Mouse (Mus musculus): ENCODE measurements around the gene Cldn6.

DNA sequence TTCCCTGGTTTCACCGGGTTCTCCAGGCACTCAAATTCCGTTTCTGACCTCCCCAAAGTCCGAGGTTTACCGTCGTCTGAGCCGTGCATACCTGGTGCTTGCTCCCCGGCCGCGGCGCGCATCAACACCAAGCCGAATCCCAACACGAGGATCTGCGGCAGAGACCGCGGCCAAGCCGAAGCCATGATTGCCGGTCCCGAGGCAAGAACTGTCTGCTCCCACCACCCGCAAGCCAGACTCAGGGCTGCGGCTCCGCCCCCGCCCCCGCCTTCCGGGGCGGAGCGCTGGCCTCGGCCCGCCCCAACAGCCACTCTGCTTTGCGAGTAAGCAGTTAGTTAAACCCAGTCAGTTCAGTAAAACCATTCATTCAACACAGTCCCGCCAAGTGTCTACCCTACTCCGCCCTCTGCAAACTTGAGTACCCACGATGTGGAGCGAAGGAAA is 1.8 kb upstream of the Cldn6 start, which contains the start of gene Tnfrsf12a:
- TF ChIP-seq CTCF (IDR thresholded peaks at IDR 0.05; ENCODE audit: extremely low read depth, insufficient read depth, insufficient read length, insufficient replicate concordance), result no peak
- peak; percentile 89 for TF ChIP-seq POLR2A (IDR thresholded peaks at IDR 0.05; ENCODE audit: low read depth, low read length)

All from spleen, adult 2 months (tissue).